Mouse (Mus musculus) lung, adult 2 months (tissue): ENCODE data around the gene Ezh1. TPM values are rescaled to one million over a fixed set of nuclear protein-coding genes. Genes with fewer than 3 reads are reported as not detected.
"Not testable (repeated sequence)": the region's sequence is repeated elsewhere in the genome, so short reads cannot be mapped to it uniquely, and the experiment has no call there.

Experiments
- DNase-seq: peaks from one replicate; pipeline ENCODE4 v3.0.0; 2022
- H3K4me1 ChIP-seq: fragments of 200-500 bp; 2 replicates; pipeline ENCODE4 v1.6.1; 2011; ENCODE audit warnings: low read length; ENCODE audit not compliant: control insufficient read depth, insufficient read depth
- H3K4me3 ChIP-seq: fragments of 200-500 bp; replicated peaks from 2 replicates; pipeline ENCODE3; 2011; ENCODE audit warnings: low read depth, mild to moderate bottlenecking, control low read depth, low read length; ENCODE audit errors: extremely low read depth
- CTCF ChIP-seq: fragments of 200-500 bp; IDR thresholded peaks from 2 replicates; pipeline ENCODE4 v1.5.1; 2011; ENCODE audit warnings: mild to moderate bottlenecking, low read length, control low read depth; ENCODE audit not compliant: insufficient read depth
- POLR2A ChIP-seq: fragments of 200-500 bp; IDR thresholded peaks from 2 replicates; pipeline ENCODE4 v1.6.1; 2011; ENCODE audit warnings: low read depth, mild to moderate bottlenecking, control low read depth, low read length, borderline replicate concordance; ENCODE audit errors: extremely low read depth
- WGBS: fragments of 180-500 bp; shearing (Covaris S2); methylation state at CpG from one replicate; pipeline ENCODE4 v1.1.7; 2018; 5-methylcytosine and 5-hydroxymethylcytosine counted together
- polyA plus RNA-seq: library from polyadenylated mRNA; depleted of rRNA; stranded (reverse); fragments of >200 nt; gene quantifications from 2 replicates; pipeline ENCODE4 v1.2.3, GENCODE M21; 2012

Ezh1 gene
- polyA plus RNA-seq, 1 experiment: 50.1 TPM

DNA sequence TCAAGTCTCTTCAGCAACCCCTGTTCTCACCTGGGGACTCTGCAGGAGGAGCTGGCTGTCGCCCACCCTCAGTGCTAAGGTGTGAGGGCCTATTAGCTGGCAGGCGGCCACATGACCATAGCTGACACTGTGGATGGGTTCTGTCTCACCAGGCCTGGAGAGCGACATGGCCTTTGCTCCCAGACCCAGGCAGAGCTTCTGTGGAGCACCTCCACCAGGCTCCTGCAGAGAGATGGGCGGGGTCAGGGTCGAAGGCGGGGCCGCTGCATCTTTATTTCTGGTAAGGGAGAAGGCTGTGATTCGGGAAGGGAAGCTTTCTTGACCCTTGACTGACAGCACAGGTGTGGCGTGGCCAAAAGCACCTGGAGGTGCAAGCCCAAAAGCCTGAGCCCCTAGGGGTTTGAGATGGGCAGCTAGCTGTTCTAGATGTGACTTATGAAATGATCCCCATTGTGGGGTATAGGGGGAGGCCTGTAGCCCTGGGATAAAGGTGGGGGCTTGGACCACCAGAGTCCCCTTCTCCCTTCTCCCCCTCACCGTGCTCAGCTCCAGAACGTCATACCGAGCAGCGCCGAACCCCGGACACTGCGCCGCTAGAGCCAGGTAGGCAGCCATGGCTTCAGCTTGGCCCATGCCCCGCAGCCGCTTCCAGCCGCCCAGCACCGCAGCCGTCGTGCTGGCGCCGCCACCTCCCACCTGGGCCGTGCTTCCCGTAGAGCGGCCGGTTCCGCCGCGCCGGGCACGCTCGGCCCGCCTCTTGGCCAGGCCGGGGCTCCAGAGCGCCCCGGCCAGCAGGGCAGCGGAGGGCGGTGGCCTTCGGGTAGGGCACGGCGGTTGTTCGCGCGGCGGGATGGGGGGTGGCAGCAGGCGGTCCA, 62.5 kb downstream of the Ezh1 start:
- Histone ChIP-seq H3K4me1 (peaks cover 8% of the 10 kb centered on the region; the same call in 1 of the 2 replicates), H3K4me3 (no peak overlapping the region)
- DNase-seq: no peak
- no peak for TF ChIP-seq CTCF
- TF ChIP-seq POLR2A: no peak
- 69% methylated on average over 45 of the region's 49 CpGs for WGBS

DNA sequence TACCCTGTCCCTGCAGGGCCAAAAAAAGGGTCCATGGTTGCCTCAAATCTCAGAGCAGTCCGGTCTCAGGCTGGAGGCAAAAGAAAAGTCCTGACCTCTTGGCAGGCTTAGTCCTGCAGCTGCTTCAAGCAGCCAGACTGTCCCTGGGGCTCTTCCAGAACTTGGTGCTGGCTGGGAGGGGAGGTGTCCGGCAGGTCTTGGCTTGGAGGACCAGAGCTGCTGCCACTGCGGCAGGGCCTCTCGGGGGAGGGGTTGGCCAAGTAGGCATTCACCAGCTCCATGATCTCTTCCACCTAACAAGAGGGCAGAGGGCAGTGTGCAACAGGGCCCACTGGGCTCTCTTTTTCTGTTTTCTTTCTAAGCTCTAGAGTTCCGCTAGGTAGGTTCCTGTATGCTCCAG, 63.5 kb downstream of the Ezh1 start:
- Histone ChIP-seq H3K4me3 (no peak overlapping the region), H3K4me1 (peaks cover 6% of the 10 kb centered on the region; the same call in 1 of the 2 replicates)
- TF ChIP-seq POLR2A (no peak), CTCF (no peak)
- no peak for DNase-seq
- 42% methylated on average over 5 of the region's 5 CpGs for WGBS

DNA sequence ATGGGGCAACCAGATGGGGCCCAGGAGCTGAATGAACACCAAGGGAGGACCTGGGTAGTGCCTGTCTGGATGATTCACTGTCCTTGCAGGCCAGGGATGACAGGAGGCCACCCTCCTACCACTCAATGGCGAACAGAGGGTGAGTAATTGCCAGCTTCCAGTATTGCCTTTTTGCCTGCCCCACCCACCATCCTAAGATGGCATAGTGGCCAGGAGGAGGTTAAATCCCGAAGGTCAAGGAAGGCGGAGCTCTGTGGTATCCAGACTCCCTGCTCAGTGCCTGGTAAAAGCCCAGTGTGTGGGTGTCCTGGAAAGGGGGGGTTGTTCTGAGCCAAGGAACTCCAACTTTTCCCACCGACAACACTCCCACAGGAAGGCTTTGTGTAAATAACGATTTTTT, 64.0 kb downstream of the Ezh1 start:
- DNase-seq: no peak
- WGBS: 24% methylated on average over 5 of the region's 5 CpGs
- H3K4me3 ChIP-seq: no peak overlapping the region
- H3K4me1 ChIP-seq: peaks cover 6% of the 10 kb centered on the region; the same call in 1 of the 2 replicates
- TF ChIP-seq CTCF: no peak
- TF ChIP-seq POLR2A: no peak

DNA sequence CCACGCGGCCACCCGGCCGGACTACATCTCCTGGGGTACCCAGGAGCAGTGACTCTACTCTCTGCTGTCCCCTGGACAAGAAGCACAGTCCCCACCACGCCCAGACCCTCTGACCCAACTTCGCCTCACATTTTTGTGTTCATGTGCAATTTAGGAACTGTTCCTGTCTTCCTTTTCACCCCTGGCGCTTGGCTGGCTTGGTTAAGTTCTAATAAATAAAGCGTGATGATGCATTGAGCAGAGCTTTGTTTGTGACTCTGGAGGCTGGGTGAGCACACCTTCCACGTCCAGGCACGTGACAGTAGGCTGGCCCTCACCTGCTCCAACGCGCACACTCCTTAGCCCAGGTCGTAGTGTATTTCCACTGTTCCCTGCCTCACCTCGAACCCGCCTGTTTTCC, 64.7 kb downstream of the Ezh1 start:
- TF ChIP-seq POLR2A (no peak), CTCF (no peak)
- DNase-seq: no peak
- H3K4me3 ChIP-seq: no peak overlapping the region
- WGBS: 90% methylated on average over 15 of the region's 15 CpGs
- H3K4me1 ChIP-seq: peaks cover 6% of the 10 kb centered on the region; the same call in 1 of the 2 replicates

DNA sequence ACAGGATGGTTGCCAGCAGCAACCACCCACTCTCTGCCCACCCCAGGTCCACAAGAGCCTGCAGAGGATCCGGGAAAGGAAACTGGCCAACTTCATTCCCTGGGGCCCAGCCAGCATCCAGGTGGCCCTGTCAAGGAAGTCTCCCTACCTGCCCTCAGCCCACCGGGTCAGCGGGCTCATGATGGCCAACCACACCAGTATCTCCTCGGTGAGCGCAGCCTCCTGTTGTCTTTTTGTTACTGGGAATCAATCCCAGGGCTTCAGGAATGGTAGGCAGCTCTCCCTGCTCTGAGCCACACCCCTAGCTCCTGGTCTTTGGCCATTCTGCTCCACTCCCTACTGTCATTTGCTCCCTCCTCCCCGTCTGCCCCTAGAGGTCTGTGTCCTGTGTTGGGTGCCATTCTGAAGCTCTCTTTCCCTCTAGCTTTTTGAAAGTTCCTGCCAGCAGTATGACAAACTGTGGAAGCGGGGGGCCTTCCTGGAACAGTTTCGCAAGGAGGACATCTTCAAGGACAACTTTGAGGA, 65.2 kb downstream of the Ezh1 start:
- 78% methylated on average over 8 of the region's 8 CpGs for WGBS
- not testable (repeated sequence) for DNase-seq, H3K4me1 ChIP-seq, H3K4me3 ChIP-seq

DNA sequence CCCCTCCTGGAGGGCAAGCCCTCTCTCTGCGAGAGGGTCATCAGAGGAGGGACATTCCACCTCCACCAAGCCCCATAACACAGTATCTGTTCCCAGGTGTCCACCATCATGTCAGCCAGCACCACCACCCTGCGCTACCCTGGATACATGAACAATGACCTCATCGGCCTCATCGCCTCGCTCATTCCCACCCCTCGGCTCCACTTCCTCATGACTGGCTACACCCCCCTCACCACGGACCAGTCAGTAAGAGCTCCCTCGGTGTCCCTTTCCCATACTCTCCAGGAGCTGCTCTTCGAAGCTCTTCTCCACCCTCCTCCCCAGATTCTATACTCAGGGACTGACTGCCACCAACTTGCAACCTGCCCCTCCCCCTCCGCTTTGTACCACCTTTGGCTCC, 66.1 kb downstream of the Ezh1 start:
- not testable (repeated sequence) for H3K4me1 ChIP-seq, H3K4me3 ChIP-seq, DNase-seq
- WGBS: 70% methylated on average over 10 of the region's 10 CpGs

DNA sequence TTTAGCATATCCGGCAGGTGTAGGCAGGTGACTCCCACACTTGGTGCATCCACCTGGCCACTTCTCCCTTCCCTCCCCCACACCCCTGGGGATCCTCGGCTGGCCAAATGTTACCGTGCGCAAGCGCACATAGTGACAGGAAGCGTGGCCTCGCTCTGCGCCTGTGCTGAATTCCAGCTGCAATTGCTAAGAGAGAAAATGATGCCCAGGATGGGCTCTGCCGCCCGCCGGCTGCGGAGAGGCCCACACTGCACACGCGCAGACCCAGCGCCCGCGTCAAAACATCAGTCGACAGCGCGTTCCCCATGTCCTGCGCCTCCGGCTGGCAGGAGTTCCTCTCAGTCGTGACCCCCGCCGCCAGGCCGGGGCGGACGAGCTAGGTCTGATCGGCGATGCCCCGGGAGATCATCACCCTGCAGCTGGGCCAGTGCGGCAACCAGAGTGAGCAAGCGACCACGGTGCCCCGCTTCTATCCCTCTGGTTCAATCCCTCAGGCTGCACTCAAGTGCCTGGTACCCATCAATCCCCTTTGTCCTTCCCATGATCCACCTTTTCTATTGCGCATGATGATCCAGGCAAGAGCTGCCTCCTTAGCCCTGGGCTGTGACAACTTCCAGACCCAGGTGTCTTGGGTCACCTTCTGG, 70.4 kb downstream of the Ezh1 start, which contains the start of gene Tubg2:
Gene Tubg2 (plus strand): TSS at position 180 of the 644 bp plus-strand sequence.
- TF ChIP-seq CTCF (no peak), POLR2A (no peak)
- DNase-seq: no peak
- Histone ChIP-seq H3K4me1 (no peaks in the 10 kb centered on the region), H3K4me3 (peak within 1 kb of the TSS; percentile 39)
- WGBS: 4% methylated on average over 36 of the region's 36 CpGs

DNA sequence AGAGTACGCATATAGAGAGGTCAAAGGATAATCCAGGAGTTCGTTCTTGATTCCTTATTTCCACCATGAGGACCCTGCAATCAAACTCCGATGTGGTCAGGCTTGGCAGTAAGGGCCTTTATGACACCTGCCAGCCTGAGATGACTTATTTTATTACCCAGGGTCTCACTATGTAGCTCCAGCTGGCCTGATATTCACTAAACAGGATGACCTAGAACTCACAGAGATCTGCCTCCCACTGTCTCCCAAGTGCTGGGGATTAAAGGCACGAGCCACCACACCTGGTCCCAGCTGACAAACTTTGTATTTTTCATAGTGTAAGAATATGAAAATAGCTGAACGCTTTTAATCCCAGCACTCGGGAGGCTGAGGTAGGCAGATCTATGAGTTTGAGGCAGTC, 71.1 kb downstream of the Ezh1 start:
- TF ChIP-seq CTCF (no peak), POLR2A (no peak)
- Histone ChIP-seq H3K4me3 (no peak overlapping the region), H3K4me1 (no peaks in the 10 kb centered on the region)
- 76% methylated on average over 6 of the region's 6 CpGs for WGBS
- DNase-seq: no peak

DNA sequence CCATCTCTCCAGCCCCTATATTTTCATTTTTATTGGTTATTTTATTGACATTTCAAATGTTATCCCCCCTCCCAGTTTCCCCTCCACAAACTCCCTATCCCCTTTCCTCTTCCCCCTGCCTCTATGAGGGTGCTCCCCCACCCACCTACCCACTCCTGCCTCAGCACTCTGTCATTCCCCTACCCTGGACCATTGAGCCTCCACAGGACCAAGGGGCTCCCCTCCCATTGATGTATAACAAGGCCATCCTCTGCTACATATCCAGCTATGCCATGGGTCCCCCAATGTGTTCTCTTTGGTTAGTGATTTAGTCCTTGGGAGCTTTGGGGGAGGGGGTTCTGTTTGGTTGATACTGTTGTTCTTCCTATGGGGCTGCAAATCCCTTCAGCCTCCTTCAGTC, 71.6 kb downstream of the Ezh1 start:
- H3K4me3 ChIP-seq: no peak overlapping the region
- TF ChIP-seq CTCF: no peak
- no peak for TF ChIP-seq POLR2A
- no peaks in the 10 kb centered on the region for H3K4me1 ChIP-seq
- no peak for DNase-seq

DNA sequence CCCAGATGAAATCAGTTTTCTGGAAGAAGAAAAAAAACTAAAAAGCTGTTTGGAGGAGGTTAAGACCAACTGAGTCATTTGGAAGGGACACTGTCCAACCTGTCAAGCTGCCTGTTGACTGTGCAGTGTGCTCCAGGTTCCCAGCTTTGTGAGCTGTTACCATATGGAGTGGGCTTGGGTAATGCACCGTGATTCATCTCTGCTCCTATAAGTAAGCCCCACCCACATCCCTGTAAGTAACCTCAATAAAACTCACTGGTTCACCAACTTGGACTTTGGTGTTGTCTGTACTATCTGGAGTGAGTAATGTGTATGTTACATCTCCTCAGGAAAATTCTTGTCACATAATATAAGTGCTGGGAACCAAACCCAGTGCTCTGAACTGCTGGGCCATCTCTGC, 73.4 kb downstream of the Ezh1 start:
- no peak for DNase-seq
- WGBS: 83% methylated on average over 1 of the region's 1 CpGs
- no peak overlapping the region for H3K4me3 ChIP-seq
- TF ChIP-seq POLR2A: no peak
- no peak for TF ChIP-seq CTCF
- no peaks in the 10 kb centered on the region for H3K4me1 ChIP-seq
